Mouse (Mus musculus) limb, embryonic 13.5 days (tissue): Measurements from ENCODE around the gene Psmb3. TPM values are rescaled to one million over a fixed set of nuclear protein-coding genes. Genes with fewer than 3 reads are reported as not detected.
"Not testable (repeated sequence)": the region's sequence is repeated elsewhere in the genome, so short reads cannot be mapped to it uniquely, and the experiment has no call there.

Source experiments
- ATAC-seq: fragments of 200-750 bp; cut with Nextera tagmentation; 2 replicates; pipeline ENCODE4 v1.8.0; 2017; ENCODE audit warnings: low read depth, moderate number of reproducible peaks, moderate TSS enrichment; ENCODE audit not compliant: low FRiP score
- H3K27ac ChIP-seq: fragments of 300-500 bp; sonication (generic); 2 replicates; pipeline ENCODE4 v1.5.1; 2015; ENCODE audit warnings: inconsistent platforms, mild to moderate bottlenecking, moderate library complexity
- H3K27me3 ChIP-seq: fragments of 300-500 bp; sonication (generic); 2 replicates; pipeline ENCODE4 v1.6.1; 2015; ENCODE audit warnings: mild to moderate bottlenecking, inconsistent platforms
- H3K36me3 ChIP-seq: fragments of 300-500 bp; sonication (generic); 2 replicates; pipeline ENCODE4 v1.6.1; 2015; ENCODE audit warnings: inconsistent platforms, mild to moderate bottlenecking, moderate library complexity
- H3K4me1 ChIP-seq: fragments of 300-500 bp; sonication (generic); 2 replicates; pipeline ENCODE4 v1.6.1; 2015; ENCODE audit warnings: inconsistent platforms
- H3K4me2 ChIP-seq: fragments of 300-500 bp; sonication (generic); replicated peaks from 2 replicates; pipeline ENCODE4 v1.6.1; 2015; ENCODE audit warnings: inconsistent platforms, mild to moderate bottlenecking, moderate library complexity
- H3K4me3 ChIP-seq: fragments of 300-500 bp; sonication (generic); 2 replicates; pipeline ENCODE4 v1.5.1; 2015; ENCODE audit warnings: moderate library complexity, mild to moderate bottlenecking, inconsistent platforms
- H3K9ac ChIP-seq: fragments of 300-500 bp; sonication (generic); 2 replicates; pipeline ENCODE4 v1.6.1; 2015; ENCODE audit warnings: mild to moderate bottlenecking, inconsistent platforms
- H3K9me3 ChIP-seq: fragments of 300-500 bp; sonication (generic); 2 replicates; pipeline ENCODE4 v1.6.1; 2016; ENCODE audit warnings: inconsistent platforms
- WGBS: fragments of 180-500 bp; shearing (Covaris S2); methylation state at CpG from one replicate; pipeline ENCODE4 v1.1.7; 2015; 5-methylcytosine and 5-hydroxymethylcytosine counted together
- polyA plus RNA-seq: library from polyadenylated mRNA; unstranded; fragments of >200 nt; fragmentation: Nextera tagmentation; extraction: Ambion mirVana; gene quantifications from 2 replicates; pipeline ENCODE4 v1.2.1, GENCODE M21; 2015

Gene Psmb3
- polyA plus RNA-seq = 490 and 497 TPM in 2 replicates

DNA sequence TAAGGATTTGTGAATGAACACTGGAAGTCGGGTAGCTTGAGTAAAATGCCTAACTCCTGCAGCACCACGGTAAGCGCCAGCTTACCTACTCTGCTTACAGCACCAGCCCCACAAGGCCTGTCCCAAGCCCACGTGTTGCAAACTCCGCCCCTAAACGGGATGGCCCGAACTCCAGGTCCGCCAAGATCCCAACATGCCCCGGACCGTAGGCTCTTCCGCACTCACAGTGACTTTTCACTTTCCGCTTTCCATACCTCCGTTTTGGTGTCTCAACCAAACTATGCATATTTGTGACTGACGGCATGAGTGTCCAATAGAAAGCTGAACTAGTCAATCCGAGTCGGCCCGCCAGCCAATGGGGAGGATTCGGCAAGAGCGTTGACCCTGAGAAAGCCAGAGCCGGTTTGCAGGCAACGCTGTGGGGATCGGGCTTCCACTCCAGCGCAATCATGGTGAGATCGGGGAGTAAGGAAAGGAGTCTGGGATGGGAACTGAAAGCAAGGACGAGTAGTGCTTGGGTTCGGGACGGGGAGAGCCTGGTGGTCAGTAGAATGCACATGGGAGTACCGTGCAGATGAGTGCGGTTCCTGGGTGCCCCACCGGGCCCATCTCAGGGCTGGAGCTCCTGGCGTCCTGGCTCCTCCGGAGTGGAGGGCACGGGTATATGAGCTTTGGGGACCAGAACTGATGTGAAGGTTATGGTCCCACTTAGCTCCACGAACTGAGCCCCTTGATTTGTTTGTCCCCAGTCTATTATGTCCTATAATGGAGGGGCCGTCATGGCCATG, at the start of gene Psmb3:
Gene Psmb3, plus strand, starts transcription at position 361 of the 788 bp plus-strand sequence.
- Histone ChIP-seq H3K27ac (peak within 1 kb of the TSS; percentile 87), H3K9me3 (no peaks in the 10 kb centered on the region), H3K4me3 (peak within 1 kb of the TSS; percentile 89), H3K4me1 (peaks cover 28% of the 10 kb centered on the region), H3K36me3 (peaks cover 34% of the 10 kb centered on the region), H3K27me3 (no peaks in the 10 kb centered on the region), H3K4me2 (peak within 1 kb of the TSS; percentile 90), H3K9ac (peak within 1 kb of the TSS; percentile 88)
- under 1% methylated on average over 35 of the region's 35 CpGs for WGBS
- peak; percentile 92 for ATAC-seq

GRCm38 (mm10) chr11:97654210-97654609, 49.0 kb upstream of the Psmb3 start:
- Histone ChIP-seq H3K4me3 (no peak overlapping the region), H3K36me3 (no peaks in the 10 kb centered on the region), H3K9ac (no peak overlapping the region), H3K27me3 (no peaks in the 10 kb centered on the region), H3K4me2 (no peak overlapping the region), H3K27ac (no peak overlapping the region), H3K9me3 (peaks cover 3% of the 10 kb centered on the region; the same call in 1 of the 2 replicates), H3K4me1 (peaks cover 10% of the 10 kb centered on the region)
- no peak for ATAC-seq
- 90% methylated on average over 2 of the region's 2 CpGs for WGBS

DNA sequence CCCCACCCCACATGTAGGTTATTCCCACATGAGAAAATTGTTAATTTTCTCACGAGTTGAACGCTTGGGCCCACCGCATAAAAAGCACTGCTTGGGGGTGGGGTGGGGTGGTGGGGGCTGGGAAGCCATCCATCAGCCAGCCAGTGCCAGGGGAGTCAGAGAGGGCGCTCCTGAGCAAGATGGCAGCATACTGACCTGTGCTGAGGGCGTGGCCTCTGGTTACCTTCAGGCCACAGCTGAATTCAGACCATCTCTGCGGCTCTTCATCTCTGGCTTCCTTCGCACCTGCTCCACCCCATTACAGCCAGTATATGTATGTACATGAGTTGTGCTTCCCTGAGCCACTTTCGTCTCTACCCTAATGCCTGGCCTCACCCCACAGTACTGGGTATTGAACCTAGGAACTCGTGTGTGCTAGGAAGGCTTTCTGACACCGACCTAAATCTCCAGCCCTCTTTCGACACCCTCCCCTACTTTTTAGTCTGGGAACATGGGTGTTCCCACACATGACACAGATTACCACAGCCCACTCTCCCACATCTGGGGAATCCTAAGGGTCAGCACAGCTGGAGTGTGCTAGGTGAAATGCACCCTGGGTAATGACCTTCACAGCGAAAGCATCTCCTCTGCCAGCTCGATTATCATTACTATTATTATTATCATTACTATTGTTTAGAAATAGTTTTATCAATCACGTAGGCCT, 46.8 kb upstream of the Psmb3 start:
- Histone ChIP-seq H3K9me3 (peaks cover 3% of the 10 kb centered on the region; the same call in 1 of the 2 replicates), H3K4me1 (peaks cover 22% of the 10 kb centered on the region), H3K9ac (no peak overlapping the region), H3K27me3 (peaks cover 9% of the 10 kb centered on the region), H3K27ac (no peak overlapping the region), H3K36me3 (no peaks in the 10 kb centered on the region), H3K4me2 (no peak overlapping the region), H3K4me3 (no peak overlapping the region)
- ATAC-seq = no peak
- 75% methylated on average over 14 of the region's 14 CpGs for WGBS

- WGBS = 28% methylated on average over 5 of the region's 6 CpGs
Observed at GRCm38 (mm10) chr11:97657184-97657945, 45.8 kb upstream of the Psmb3 start.

GRCm38 (mm10) chr11:97657967-97658366, 45.2 kb upstream of the Psmb3 start:
- 92% methylated on average over 6 of the region's 6 CpGs for WGBS
- Histone ChIP-seq H3K27me3 (peaks cover 21% of the 10 kb centered on the region), H3K4me1 (peaks cover 36% of the 10 kb centered on the region)
- not testable (repeated sequence) for H3K4me3 ChIP-seq, H3K4me2 ChIP-seq, ATAC-seq, H3K27ac ChIP-seq, H3K36me3 ChIP-seq, H3K9ac ChIP-seq, H3K9me3 ChIP-seq

More at GRCm38 (mm10) chr11:97657184-97657945, 45.8 kb upstream of the Psmb3 start:
- Histone ChIP-seq H3K27ac (no peak overlapping the region), H3K36me3 (no peaks in the 10 kb centered on the region), H3K27me3 (peaks cover 18% of the 10 kb centered on the region), H3K9me3 (peaks cover 3% of the 10 kb centered on the region; the same call in 1 of the 2 replicates), H3K4me3 (no peak overlapping the region), H3K4me1 (peaks cover 32% of the 10 kb centered on the region), H3K4me2 (no peak overlapping the region), H3K9ac (no peak overlapping the region)
- no peak for ATAC-seq

DNA sequence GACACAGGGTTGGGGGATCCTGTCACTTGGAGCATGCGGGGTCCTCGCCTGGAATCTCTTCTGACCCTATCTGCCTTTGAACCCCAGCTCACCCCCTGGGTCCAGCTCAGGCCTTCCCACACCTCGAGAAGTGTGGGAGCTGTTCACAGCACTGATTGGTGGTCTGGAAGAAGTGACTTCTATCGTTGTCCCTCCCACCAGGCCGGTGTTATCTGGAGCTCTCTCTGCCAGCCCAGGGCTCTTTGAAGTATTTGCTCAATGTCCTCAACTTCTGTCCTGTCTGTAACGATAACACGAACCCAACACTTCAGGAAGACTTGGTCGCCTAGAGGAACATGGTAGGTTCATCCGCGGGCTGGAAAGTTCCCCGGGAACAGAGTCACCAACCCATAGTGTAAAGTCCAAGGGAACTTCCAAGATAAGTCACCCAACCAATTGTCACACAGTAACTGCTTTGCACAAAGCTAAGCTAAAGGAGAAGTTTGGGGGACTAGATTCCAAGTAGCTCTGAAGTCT, 44.4 kb upstream of the Psmb3 start:
- H3K4me3 ChIP-seq = peak overlapping the region; percentile 90
- no peak overlapping the region for H3K9ac ChIP-seq
- no peak for ATAC-seq
- peak overlapping the region; percentile 92 for H3K4me2 ChIP-seq
- H3K27ac ChIP-seq = no peak overlapping the region
- no peaks in the 10 kb centered on the region for H3K9me3 ChIP-seq
- H3K4me1 ChIP-seq = peaks cover 36% of the 10 kb centered on the region
- no peaks in the 10 kb centered on the region for H3K36me3 ChIP-seq
- H3K27me3 ChIP-seq = peaks cover 21% of the 10 kb centered on the region
- WGBS = 59% methylated on average over 11 of the region's 11 CpGs

GRCm38 (mm10) chr11:97659267-97659989, 43.8 kb upstream of the Psmb3 start:
- 9% methylated on average over 13 of the region's 13 CpGs for WGBS
- Histone ChIP-seq H3K9me3 (no peaks in the 10 kb centered on the region), H3K36me3 (no peaks in the 10 kb centered on the region), H3K27me3 (peaks cover 21% of the 10 kb centered on the region), H3K9ac (peak overlapping the region; percentile 88), H3K4me2 (peak overlapping the region; percentile 92), H3K4me1 (peaks cover 37% of the 10 kb centered on the region), H3K4me3 (peak overlapping the region; percentile 90), H3K27ac (peak overlapping the region; percentile 65; the same call in 1 of the 2 replicates)
- no peak for ATAC-seq

DNA sequence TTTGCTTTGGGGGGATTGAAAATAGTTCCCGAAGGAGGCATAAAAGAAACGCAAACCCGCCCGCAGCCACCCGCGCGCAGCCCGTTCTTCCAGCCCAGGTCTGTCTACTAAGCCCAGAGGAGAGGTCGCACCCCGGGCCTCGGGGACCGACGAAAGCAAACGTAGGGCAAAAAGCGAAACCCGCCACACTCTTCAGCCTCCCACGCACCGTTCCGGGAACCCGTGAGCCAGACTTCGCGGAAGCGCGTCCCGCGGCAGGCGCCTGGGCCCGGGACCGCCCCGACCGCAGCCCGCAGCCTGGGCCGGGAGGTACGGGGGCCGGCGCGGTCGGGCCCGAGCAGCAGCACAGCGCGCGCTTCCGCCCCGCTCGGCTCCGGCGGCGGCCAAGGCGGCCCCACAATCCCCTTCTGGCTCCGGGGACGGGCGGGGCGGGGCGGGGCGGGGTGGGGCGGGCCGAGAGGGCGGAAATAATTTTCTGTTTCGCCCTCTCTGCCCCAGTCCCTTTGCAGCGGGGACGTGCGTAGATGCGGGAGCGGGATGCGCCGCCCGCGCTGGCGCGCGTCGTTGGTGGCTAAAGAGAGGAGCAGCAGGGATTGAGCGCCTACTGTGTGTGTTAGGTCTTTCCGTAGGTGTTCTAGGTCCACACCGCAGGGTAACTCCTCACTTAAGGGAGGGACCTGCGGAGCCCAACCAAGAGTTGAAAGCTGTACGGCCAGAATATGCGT, 43.0 kb upstream of the Psmb3 start:
- peak; percentile 89 for ATAC-seq
- Histone ChIP-seq H3K27ac (peak overlapping the region; percentile 65; the same call in 1 of the 2 replicates), H3K4me3 (peak overlapping the region; percentile 90), H3K9me3 (no peaks in the 10 kb centered on the region), H3K36me3 (no peaks in the 10 kb centered on the region), H3K9ac (peak overlapping the region; percentile 88), H3K27me3 (peaks cover 21% of the 10 kb centered on the region), H3K4me1 (peaks cover 44% of the 10 kb centered on the region), H3K4me2 (peak overlapping the region; percentile 92)
- under 1% methylated on average over 69 of the region's 78 CpGs for WGBS

GRCm38 (mm10) chr11:97660734-97661647, 42.2 kb upstream of the Psmb3 start:
- Histone ChIP-seq H3K4me1 (peaks cover 48% of the 10 kb centered on the region), H3K4me3 (peak overlapping the region; percentile 90), H3K27ac (no peak overlapping the region), H3K9me3 (no peaks in the 10 kb centered on the region), H3K9ac (peak overlapping the region; percentile 88), H3K4me2 (peak overlapping the region; percentile 92), H3K27me3 (peaks cover 21% of the 10 kb centered on the region), H3K36me3 (peaks cover 8% of the 10 kb centered on the region)
- ATAC-seq = no peak
- WGBS = 2% methylated on average over 27 of the region's 27 CpGs

- H3K9me3 ChIP-seq = no peaks in the 10 kb centered on the region
- H3K27me3 ChIP-seq = peaks cover 21% of the 10 kb centered on the region
- ATAC-seq = no peak
- whole genome bisulfite sequencing = under 1% methylated on average over 19 of the region's 20 CpGs
- peak overlapping the region; percentile 25; the same call in 1 of the 2 replicates for H3K9ac ChIP-seq
- H3K4me2 ChIP-seq = peak overlapping the region; percentile 92
- H3K4me3 ChIP-seq = peak overlapping the region; percentile 90
- peaks cover 15% of the 10 kb centered on the region for H3K36me3 ChIP-seq
- no peak overlapping the region for H3K27ac ChIP-seq
- H3K4me1 ChIP-seq = peaks cover 48% of the 10 kb centered on the region
Observed at GRCm38 (mm10) chr11:97661648-97662133, 41.5 kb upstream of the Psmb3 start.
